Mouse (Mus musculus) forebrain, embryonic 14.5 days (tissue): ENCODE measurements at regions not wholly inside any gene's neighbourhood (a gene's known extent, or its start where the extent isn't known, plus 50 kb on each side); places are given as distances from the start of the nearest gene placed in this dataset.

Source experiments
- ATAC-seq: fragments of 200-750 bp; cut with Nextera tagmentation; 2 replicates; pipeline ENCODE4 v1.8.0; 2017; ENCODE audit warnings: mild to moderate bottlenecking, moderate library complexity
- DNase-seq: peaks from one replicate; pipeline ENCODE4 v3.0.0-alpha.2; 2015; ENCODE audit warnings: low spot score
- H3K27ac ChIP-seq: fragments of 300-500 bp; sonication (generic); 2 replicates; pipeline ENCODE4 v1.5.1; 2014; ENCODE audit warnings: low read depth, mild to moderate bottlenecking, control low read depth, low read length, moderate library complexity
- H3K27me3 ChIP-seq: fragments of 300-500 bp; sonication (generic); replicated peaks from 2 replicates; pipeline ENCODE4 v1.6.1; 2014; ENCODE audit warnings: low read length, control low read depth, mixed read lengths; ENCODE audit not compliant: control insufficient read depth, insufficient read depth
- H3K36me3 ChIP-seq: fragments of 300-500 bp; sonication (generic); 2 replicates; pipeline ENCODE4 v1.6.1; 2014; ENCODE audit warnings: low read length, control low read depth; ENCODE audit not compliant: control insufficient read depth, insufficient read depth
- H3K4me1 ChIP-seq: fragments of 300-500 bp; sonication (generic); 2 replicates; pipeline ENCODE4 v1.6.1; 2014; ENCODE audit warnings: antibody characterized with exemption, low read length, control low read depth; ENCODE audit not compliant: control insufficient read depth, insufficient read depth
- H3K4me2 ChIP-seq: fragments of 300-500 bp; sonication (generic); 2 replicates; pipeline ENCODE4 v1.6.1; 2014; ENCODE audit warnings: mild to moderate bottlenecking, control low read depth, low read length
- H3K4me3 ChIP-seq: fragments of 300-500 bp; sonication (generic); 2 replicates; pipeline ENCODE4 v1.5.1; 2014; ENCODE audit warnings: low read depth, low read length, control low read depth
- H3K9ac ChIP-seq: fragments of 300-500 bp; sonication (generic); 2 replicates; pipeline ENCODE4 v1.6.1; 2014; ENCODE audit warnings: mild to moderate bottlenecking, low read length, control low read depth, moderate library complexity
- H3K9me3 ChIP-seq: fragments of 300-500 bp; sonication (generic); replicated peaks from 2 replicates; pipeline ENCODE4 v1.6.1; 2016; ENCODE audit warnings: low read length, control low read depth, mixed read lengths; ENCODE audit not compliant: control insufficient read depth
- WGBS: fragments of 180-500 bp; shearing (Covaris S2); extraction: QIAGEN DNeasy Blood & Tissue Kit; methylation state at CpG from one replicate; pipeline ENCODE4 v1.1.7; 2014; 5-methylcytosine and 5-hydroxymethylcytosine counted together

DNA sequence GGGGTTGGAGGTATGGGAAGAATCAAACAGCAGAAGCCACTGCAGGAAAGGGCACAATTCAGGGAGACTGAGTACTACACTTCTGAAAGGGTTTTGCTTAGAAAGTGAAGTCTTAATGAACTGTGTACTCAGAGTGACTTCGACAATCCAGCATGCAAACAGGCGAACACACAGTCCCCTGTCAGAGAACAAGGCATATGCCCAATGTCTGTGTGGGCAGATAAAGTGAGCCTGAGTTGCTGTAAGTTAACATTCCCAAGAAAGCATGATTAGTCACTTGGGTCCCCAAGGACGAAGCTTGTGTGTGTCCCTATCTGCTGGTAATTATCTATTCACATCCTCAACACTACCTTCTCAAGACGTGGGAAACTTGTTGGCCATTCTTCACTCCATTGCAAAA, 115.2 kb upstream of the Nav3 start:
- 82% methylated on average over 4 of the region's 4 CpGs for WGBS
- Histone ChIP-seq H3K9ac (no peak overlapping the region), H3K4me3 (no peak overlapping the region), H3K36me3 (no peaks in the 10 kb centered on the region), H3K27ac (no peak overlapping the region), H3K9me3 (no peaks in the 10 kb centered on the region), H3K4me1 (no peaks in the 10 kb centered on the region), H3K4me2 (no peak overlapping the region), H3K27me3 (no peaks in the 10 kb centered on the region)
- ATAC-seq, result no peak
- DNase-seq, result no peak

GRCm38 (mm10) chr10:110573530-110573929, 117.5 kb upstream of the Nav3 start:
- H3K4me2 ChIP-seq, result no peak overlapping the region
- H3K4me3 ChIP-seq, result no peak overlapping the region
- H3K27ac ChIP-seq, result no peak overlapping the region
- H3K9ac ChIP-seq, result no peak overlapping the region
- H3K4me1 ChIP-seq, result no peaks in the 10 kb centered on the region
- H3K27me3 ChIP-seq, result no peaks in the 10 kb centered on the region
- DNase-seq, result no peak
- ATAC-seq, result no peak
- H3K9me3 ChIP-seq, result no peaks in the 10 kb centered on the region
- H3K36me3 ChIP-seq, result no peaks in the 10 kb centered on the region
- 79% methylated on average over 7 of the region's 7 CpGs for WGBS

- Histone ChIP-seq H3K4me2 (no peak overlapping the region), H3K27ac (no peak overlapping the region), H3K4me1 (no peaks in the 10 kb centered on the region), H3K9ac (no peak overlapping the region), H3K4me3 (no peak overlapping the region), H3K27me3 (no peaks in the 10 kb centered on the region), H3K9me3 (no peaks in the 10 kb centered on the region), H3K36me3 (no peaks in the 10 kb centered on the region)
- no peak for DNase-seq
- ATAC-seq, result no peak
- 91% methylated on average over 8 of the region's 8 CpGs for WGBS
Measured at GRCm38 (mm10) chr10:110586029-110586428, 130.0 kb upstream of the Nav3 start.

DNA sequence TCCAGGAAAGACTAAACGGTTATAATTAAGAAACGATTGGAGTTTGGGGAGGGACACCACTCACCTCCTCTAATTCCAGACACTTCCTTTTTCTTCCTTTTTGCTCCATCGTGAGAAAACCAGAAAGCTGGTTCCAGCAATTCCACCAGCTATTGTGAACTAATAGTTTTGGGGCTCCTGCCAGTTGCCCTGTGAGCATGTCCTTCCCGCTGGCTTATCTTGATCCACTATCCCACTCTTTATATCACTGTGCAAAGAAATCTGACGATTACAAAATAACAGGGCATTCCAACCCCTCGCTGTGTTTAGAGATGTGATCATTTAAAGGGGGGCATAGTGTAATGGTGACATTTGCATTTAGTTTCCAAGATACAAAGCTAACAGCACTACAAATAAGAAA, 130.5 kb upstream of the Nav3 start:
- ATAC-seq (no peak), DNase-seq (no peak)
- Histone ChIP-seq H3K27me3 (no peaks in the 10 kb centered on the region), H3K4me3 (no peak overlapping the region), H3K4me1 (no peaks in the 10 kb centered on the region), H3K27ac (no peak overlapping the region), H3K9me3 (no peaks in the 10 kb centered on the region), H3K9ac (no peak overlapping the region), H3K4me2 (no peak overlapping the region), H3K36me3 (no peaks in the 10 kb centered on the region)
- 78% methylated on average over 6 of the region's 6 CpGs for WGBS

DNA sequence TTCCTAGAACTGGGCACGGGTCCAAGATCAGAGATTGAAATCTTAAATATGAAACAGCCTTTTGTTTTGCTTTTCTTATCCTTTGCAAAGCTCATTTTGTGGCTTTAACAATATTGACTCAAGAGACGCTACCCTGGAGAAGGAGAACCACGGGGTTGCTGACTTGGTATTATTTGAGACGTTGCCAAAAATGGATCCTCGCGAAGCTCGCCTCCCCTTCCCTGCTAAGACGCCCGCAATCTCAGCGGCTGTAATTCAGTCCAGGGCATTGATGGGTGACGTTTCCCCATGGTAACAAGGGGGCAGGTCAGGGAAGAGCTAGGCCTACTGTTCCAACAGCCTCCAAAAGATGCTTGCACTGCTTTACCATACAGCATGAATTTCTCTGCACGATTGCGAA, 131.5 kb upstream of the Nav3 start:
- ATAC-seq (no peak), DNase-seq (peak; percentile 26)
- no peak overlapping the region for H3K4me3 ChIP-seq
- H3K9me3 ChIP-seq, result no peaks in the 10 kb centered on the region
- no peaks in the 10 kb centered on the region for H3K36me3 ChIP-seq
- no peaks in the 10 kb centered on the region for H3K27me3 ChIP-seq
- no peak overlapping the region for H3K9ac ChIP-seq
- no peak overlapping the region for H3K27ac ChIP-seq
- WGBS, result 85% methylated on average over 13 of the region's 13 CpGs
- no peaks in the 10 kb centered on the region for H3K4me1 ChIP-seq
- no peak overlapping the region for H3K4me2 ChIP-seq

- ATAC-seq, result no peak
- no peaks in the 10 kb centered on the region for H3K36me3 ChIP-seq
- H3K9me3 ChIP-seq, result no peaks in the 10 kb centered on the region
- WGBS, result 57% methylated on average over 11 of the region's 11 CpGs
- no peak overlapping the region for H3K4me2 ChIP-seq
- H3K4me3 ChIP-seq, result no peak overlapping the region
- no peak overlapping the region for H3K27ac ChIP-seq
- no peaks in the 10 kb centered on the region for H3K27me3 ChIP-seq
- peak; percentile 39 for DNase-seq
- no peak overlapping the region for H3K9ac ChIP-seq
- H3K4me1 ChIP-seq, result no peaks in the 10 kb centered on the region
Measured at GRCm38 (mm10) chr10:110600352-110600853, 144.4 kb upstream of the Nav3 start.

DNA sequence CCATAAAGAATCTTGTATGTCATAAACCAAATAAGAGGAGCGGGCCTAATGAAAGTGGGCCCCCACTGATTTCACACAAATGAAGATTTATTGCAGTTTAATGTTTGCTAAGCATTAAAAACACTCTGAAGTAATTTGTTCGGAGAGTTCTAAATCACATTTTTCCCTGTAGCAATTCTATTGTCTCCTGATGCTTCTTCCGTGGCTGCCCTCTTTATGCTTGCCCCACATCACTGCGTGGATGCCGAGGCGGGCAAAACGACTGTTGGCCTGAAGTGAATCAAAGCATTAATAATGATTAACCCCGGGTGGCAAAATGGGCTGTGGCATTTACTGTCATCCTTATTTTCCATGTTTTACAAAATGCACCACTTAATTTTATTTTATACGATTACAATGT, 134.9 kb upstream of the E2f7 start:
- no peak overlapping the region for H3K4me3 ChIP-seq
- ATAC-seq (no peak), DNase-seq (no peak)
- H3K9ac ChIP-seq, result no peak overlapping the region
- H3K27me3 ChIP-seq, result no peaks in the 10 kb centered on the region
- 63% methylated on average over 9 of the region's 9 CpGs for WGBS
- H3K9me3 ChIP-seq, result 0 out of 2 replicates have a peak, but pooled peaks cover 3% of the 10 kb centered on the region
- H3K4me1 ChIP-seq, result peaks cover 4% of the 10 kb centered on the region; the same call in 1 of the 2 replicates
- no peak overlapping the region for H3K27ac ChIP-seq
- no peaks in the 10 kb centered on the region for H3K36me3 ChIP-seq
- no peak overlapping the region for H3K4me2 ChIP-seq

DNA sequence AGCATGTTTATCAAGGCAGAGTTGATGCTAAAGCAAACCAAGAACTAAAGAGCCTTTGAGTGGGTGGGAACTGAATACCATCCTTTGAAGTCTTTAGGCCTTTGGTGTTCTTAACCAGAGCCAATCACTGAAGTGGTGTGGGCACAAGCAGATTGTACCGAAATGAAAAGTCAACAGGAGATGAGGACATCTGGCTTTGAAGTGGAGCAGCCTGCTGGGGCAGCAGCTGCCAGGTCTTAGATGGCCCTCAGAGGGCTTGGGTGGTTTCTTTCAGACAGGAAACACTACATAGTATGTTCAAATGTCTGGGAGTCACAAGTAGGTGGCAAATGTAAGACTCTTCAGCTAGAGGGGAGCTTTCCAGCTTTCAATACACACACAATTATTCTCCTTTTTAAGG, 128.2 kb upstream of the E2f7 start:
- ATAC-seq (no peak), DNase-seq (no peak)
- no peaks in the 10 kb centered on the region for H3K4me1 ChIP-seq
- H3K36me3 ChIP-seq, result no peaks in the 10 kb centered on the region
- H3K4me3 ChIP-seq, result no peak overlapping the region
- no peaks in the 10 kb centered on the region for H3K27me3 ChIP-seq
- H3K9me3 ChIP-seq, result 0 out of 2 replicates have a peak, but pooled peaks cover 3% of the 10 kb centered on the region
- H3K9ac ChIP-seq, result no peak overlapping the region
- no peak overlapping the region for H3K27ac ChIP-seq
- no peak overlapping the region for H3K4me2 ChIP-seq
- WGBS, result 48% methylated on average over 1 of the region's 1 CpGs

DNA sequence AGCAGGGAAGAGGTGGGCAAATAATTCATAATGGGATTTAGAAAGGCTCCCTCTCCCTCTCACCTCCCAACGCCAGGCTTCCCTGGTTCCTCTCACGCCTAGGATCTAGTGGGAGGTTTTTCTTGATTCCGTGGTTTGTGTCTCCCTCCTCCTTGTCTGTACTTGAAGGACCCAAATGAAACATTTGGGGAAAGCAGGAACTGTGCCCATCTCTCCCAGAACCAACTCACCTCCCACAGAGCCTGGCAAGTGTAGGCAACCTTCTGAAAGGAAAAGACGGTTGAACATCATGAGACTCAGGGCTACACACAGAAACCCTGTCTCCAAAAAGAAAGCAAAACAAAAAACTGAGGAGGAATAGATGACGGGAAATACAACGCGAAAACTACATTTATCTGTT, 126.0 kb upstream of the E2f7 start:
- H3K4me1 ChIP-seq, result no peaks in the 10 kb centered on the region
- WGBS, result 89% methylated on average over 7 of the region's 7 CpGs
- H3K9ac ChIP-seq, result no peak overlapping the region
- no peak overlapping the region for H3K4me2 ChIP-seq
- no peak overlapping the region for H3K27ac ChIP-seq
- H3K27me3 ChIP-seq, result no peaks in the 10 kb centered on the region
- H3K9me3 ChIP-seq, result no peaks in the 10 kb centered on the region
- ATAC-seq (no peak), DNase-seq (no peak)
- H3K4me3 ChIP-seq, result no peak overlapping the region
- H3K36me3 ChIP-seq, result no peaks in the 10 kb centered on the region
